Mouse (Mus musculus) lung, postnatal 25 days (tissue): Measurements from ENCODE around the gene Inka1.
"Not testable (repeated sequence)": the region's sequence is repeated elsewhere in the genome, so short reads cannot be mapped to it uniquely, and the experiment has no call there.

Experiments
- DNase-seq: peaks from one replicate; pipeline ENCODE4 v3.0.0; 2022; ENCODE audit warnings: low spot score

Gene Inka1

DNA sequence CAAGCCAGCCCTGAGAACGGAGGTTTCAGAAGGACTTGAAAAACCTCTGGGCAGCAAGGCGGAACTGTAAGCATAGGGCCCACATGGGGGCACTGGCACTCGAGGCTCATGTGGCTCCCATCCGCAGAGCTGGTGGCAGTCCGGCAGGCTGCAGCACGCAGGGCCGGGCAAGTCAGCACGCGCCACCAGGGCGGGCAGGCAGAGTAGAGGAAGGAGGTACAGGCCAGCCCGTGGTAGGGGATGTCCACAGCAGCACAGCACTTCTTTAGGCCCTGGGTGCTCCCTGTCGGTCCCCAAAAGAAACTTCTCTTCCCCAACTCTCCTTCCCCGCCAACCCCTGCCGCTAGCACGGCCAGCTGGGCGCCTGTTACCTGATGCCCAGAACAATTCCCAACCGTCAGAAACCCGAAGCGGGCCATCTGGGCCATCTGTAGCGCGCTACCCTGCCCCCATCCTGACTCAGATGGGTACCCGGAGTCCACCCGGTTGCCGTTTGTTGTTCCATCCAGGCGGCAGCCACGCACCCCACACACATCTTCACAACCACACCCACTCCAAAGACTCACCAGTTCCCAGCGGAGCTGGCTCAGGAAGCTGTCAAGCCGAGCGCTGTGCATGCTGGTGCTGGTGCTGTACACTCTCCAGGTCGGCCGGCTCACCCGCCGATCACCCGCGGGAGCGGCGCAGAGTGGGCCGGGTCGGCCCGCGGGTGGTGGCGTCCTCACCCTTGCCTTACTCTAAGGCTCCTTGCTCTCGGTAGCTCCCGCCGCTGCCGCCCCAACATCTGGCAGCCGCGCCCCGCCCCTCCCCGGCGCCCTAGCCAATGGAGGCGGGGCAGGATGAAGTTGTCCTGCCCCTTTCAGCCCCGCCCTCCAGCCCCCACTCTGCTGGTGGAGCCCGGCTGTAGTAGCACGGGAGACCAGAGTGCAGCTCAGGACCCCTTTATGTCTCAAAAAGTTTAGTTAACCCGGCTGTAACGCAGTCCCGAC is at the start of gene Inka1:
Gene Inka1 (minus strand): TSS at position 749 of the 989 bp plus-strand sequence.
- DNase-seq: peak; percentile 89

DNA sequence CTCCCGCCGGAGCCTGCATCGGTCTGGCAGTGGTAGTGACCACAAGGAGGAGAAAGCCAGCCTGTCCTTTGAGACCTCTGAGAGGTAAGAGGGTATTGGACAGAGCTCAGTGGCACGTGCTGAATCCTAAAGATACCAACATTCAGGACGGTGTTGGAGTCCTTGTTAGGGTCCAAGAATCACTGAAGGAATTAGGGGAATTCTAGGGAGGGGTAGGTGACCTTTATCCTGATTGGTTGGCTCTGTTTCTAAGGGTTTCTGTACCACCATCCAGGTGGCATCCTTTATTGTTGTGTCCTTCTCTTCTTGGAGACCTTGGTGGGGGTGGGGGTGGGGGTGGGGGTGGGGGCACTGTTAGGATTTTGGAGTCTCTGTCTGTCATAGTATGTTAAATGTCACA is 46.4 kb upstream of the Inka1 start:
- DNase-seq: no peak

- no peak for DNase-seq
Measured at GRCm38 (mm10) chr9:108027867-108028266, 42.2 kb upstream of the Inka1 start.

DNA sequence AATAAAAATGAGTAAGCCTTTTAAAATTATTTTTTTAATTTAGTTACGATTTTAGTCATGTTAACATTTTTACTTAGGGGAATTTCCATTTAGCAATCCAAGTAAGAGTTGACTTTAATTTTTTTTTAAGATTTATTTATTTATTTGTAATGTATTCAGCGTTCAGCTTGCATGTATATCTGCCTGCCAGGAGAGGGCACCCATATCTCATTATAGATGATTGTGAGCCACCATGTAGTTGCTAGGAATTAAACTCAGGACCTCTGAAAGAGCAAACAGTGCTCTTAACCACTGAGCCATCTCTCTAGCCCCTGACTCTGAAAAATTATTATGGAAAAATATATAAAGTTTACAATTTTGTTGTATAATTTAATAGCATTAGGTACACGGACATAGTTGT is 40.9 kb upstream of the Inka1 start:
- no peak for DNase-seq

- no peak for DNase-seq
Measured at GRCm38 (mm10) chr9:108023216-108023615, 37.5 kb upstream of the Inka1 start.

- DNase-seq: no peak
Measured at GRCm38 (mm10) chr9:108020741-108021140, 35.1 kb upstream of the Inka1 start.

DNA sequence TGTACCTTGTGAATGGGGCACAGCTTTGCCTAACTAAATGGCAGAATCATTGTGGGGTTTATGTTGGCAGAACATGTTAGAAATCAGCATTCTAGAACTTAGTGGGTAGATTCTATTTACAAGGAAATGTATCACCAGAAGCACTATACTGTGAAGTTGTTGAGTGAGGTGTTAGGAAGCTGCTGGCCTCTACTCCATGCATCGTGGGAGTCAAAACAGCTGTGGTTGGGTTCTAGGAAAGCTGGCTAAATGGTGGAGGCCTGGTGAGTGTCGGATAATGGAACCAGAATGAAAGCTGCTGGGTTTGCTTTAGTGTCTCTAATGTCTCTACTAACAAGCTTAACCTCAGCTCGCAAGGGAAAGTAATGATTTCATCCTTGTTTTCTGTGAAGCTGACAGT is 31.4 kb upstream of the Inka1 start:
- DNase-seq: no peak

GRCm38 (mm10) chr9:108013577-108013976 is 27.9 kb upstream of the Inka1 start:
- not testable (repeated sequence) for DNase-seq

DNA sequence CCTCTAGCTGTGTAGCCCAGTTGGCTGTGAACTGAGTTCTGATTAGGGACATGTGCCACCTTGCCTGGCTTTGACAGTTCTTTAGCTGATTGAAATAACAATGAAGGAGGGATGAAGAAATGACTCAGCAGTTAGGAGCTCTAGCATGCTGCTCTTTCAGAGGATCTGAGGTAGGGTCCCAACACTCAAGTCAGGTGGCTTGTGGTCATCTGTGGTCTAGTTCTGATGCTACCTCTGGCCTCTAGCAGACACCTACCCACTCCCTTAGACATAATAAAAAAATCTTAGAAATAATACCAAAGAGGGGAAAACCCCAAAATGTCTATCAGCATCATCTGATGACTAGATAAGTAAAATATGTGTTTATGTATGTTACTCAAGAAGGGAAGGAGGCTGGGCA is 24.7 kb upstream of the Inka1 start:
- DNase-seq: no peak

DNA sequence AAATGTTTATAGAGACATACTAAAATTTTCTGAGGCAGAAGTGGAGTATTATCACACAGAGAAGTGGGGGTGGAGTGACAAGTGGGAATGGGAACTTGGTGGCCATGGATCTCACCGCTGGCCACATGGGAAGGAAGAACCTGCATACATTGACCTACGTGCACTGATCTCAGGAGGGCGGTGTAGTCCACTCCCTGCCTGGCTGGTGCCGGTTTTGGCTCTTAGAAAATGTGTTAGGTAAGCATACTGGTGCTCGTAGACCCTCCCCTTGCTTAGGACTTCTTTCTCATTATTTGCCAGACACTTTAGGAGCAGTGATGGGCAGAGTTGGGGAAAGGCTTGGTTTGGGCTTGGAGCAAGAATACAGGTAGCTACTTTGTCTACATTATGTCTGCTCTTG is 22.4 kb upstream of the Inka1 start:
- no peak for DNase-seq

GRCm38 (mm10) chr9:108003531-108003890 is 17.8 kb upstream of the Inka1 start:
- no peak for DNase-seq

DNA sequence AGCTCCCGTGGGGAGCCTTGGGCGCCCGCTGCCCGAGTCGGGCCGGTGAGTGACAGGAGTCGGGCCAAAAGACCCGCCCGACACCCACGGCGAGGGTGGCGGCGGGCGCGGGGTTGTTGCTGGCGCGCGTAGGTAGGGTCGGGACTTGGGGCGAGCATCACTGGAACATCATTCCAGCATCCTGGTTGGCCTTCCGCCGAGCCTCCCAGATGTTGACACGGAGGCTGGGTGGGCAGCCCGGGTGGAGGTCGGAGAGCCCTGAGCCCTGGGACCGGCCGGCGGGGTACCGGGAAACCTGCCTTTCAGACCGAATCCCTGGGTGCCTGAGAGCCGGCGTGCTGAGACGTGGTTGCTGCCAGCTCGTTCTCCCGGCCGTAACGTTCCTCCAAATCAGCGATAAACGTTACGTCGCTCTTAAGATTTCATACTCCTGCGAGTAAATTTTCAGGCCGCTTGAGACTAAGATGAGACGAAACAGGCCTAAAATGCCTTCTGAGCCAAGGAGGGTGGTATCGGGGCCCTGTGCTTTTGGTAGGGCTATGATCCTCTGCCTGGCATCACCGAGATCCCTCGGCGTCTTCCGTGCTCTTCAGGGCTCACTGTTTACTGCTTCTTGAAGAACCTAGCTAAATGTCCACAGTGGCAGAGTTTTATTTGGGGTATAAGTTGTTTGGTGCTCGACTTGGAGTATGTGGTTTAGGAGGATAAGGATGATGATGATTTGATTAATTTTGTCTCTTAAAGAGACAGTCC is 17.3 kb upstream of the Inka1 start:
- DNase-seq: no peak

DNA sequence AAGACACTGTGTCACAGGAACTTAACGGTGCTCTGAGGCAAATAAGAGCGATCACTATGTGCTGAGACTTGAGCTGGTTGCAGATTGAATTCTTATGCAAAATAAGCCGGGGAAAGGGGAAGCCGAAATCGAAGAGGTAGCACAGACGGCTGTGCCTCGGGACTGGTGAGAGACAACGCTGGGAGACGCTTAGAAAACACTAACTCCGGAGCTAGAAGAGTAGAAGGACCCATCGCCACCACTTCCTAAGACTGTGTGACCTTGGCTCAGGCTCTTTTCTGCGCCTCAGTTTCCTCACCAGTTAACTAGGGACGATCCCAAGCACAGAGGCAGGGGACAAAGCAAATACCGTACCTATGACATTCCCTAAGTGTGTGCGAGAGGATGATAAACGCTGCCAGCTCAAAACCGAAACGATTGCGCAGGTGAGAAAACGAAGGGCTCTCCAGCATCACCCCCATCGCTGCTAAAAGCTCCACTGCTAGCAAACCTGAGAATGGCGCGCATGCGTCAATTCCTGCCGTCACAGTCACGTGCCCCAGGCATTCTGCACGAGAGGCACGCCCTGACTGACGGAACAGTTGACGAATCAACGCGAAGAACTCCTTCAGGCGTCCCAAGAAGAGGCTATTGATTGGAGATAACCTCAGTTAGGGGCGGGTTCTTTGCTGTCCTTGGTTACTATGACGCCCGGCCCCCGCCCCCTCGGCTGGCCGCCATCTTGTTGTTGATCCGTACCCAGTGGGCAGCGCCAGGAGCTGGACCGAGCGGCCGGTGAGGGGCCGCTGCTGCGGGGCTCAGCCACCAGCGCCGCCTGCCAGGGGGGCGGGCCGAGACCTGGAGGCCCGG is 16.5 kb upstream of the Inka1 start, which contains the start of gene Ip6k1:
Gene Ip6k1 (plus strand): TSS at position 580 of the 849 bp plus-strand sequence.
- DNase-seq: peak; percentile 100

GRCm38 (mm10) chr9:107996049-107996448 is 10.4 kb upstream of the Inka1 start, which contains the start of gene Gm20662:
Gene Gm20662, plus strand, starts transcription at chr9:107996349.
- no peak for DNase-seq

DNA sequence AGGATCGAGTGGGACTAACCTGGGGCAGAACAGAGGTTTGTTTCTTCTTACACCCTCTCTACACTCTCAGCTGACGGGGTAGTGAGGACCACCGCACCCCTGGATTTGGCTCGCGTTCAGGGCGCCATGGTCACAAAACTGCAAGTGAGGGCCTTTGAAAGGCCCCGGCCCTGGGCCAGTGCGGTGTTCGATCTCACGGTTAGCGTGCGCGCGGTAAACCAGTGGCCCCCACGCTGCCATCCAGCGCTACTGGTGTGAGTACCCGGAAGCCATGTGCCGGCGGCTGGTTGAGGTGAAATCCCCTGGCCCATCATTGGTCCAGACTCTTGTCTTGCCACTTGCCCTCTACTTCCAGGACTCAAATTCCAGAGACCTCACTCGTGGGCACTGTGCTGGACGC is 9.8 kb upstream of the Inka1 start:
- no peak for DNase-seq

DNA sequence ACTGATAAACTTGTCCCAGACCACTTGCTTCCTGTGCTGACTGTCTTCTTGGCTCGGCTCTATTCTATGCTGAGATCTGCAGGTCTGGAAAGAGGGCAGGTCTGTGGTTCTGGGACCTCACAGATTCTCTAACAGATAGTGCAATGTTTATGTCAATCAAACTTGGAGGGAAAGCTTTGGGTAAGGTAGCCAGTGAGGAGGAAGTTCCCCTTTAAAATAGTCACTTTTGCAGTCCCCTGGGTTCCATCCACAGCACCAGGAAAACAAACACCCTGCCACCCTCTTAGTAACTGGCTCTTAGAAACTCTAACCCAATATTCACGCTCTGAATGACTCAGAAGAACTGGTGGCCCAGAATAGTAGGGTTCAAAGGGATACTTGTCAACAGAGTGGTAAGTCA is 8.8 kb upstream of the Inka1 start:
- no peak for DNase-seq

- no peak for DNase-seq
Measured at GRCm38 (mm10) chr9:107993013-107993412, 7.3 kb upstream of the Inka1 start.

GRCm38 (mm10) chr9:107992197-107992596 is 6.5 kb upstream of the Inka1 start, which contains the start of gene Cdhr4:
Gene Cdhr4, plus strand, starts transcription at chr9:107992497.
- no peak for DNase-seq

DNA sequence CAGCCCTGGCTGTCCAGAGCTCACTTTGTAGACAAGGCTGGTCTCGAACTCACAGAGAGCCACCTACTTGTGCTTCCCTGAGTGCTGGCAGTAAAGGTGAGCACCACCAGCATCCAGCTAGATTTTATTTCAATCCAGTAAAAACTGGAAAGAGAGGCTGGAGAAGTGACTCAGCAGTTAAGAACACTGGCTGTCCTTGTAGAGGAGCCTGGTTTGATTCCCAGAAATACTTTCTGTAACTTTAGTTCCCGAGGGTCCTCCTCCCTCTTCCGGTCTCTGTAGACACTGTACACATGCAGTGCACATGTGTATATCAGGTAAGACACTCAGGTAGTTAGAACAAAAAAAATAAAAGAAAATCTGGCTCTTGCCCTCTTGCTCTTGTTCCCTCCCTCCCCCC is 2.3 kb upstream of the Inka1 start:
- no peak for DNase-seq

GRCm38 (mm10) chr9:107986376-107986775 is 697 bp upstream of the Inka1 start:
- DNase-seq: peak; percentile 88

- no peak for DNase-seq
Measured at GRCm38 (mm10) chr9:107984754-107985055, 974 bp downstream of the Inka1 start.
